Comparison of ENCODE assay signal across 24 mouse cellular contexts in the genomic region with DNA sequence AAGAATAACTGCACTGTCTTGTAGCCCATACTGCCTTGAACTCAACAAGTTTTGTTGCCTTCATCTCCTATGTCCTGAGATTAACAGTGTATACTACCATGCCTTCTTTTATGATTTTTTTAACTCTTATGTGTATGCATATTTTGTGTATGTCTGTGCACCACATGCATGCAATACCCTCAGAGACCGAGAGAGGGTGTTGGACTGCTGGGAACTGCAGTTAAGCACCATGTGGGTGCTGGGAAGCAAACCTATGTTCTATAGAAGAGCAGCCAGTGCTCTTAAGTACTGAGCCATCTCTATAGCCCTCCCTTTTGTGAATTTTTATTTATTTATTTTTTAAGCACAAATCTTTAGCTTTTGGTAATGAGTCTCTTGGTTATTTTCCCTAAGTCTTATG. TPM values are rescaled to one million over a fixed set of nuclear protein-coding genes. Genes with fewer than 3 reads are reported as not detected.
DNase-seq lines count a peak whose midpoint lies in the region; ATAC-seq and TF ChIP-seq lines count a peak whose summit lies in the region.
"Had no signal": no experiment of that assay in that cellular context is flagged by ENCODE, and none has a peak within 500 bp of the region (broad histone marks: within the 10 kb centered on the region; RNA-seq: fewer than 3 reads in every experiment).

No protein-coding gene starts in this region.

- H3K36me3 ChIP-seq in E14TG2a.4 (ENCODE audit: insufficient read depth, low read length) (peaks cover 73% of the 10 kb centered on the region), MEL (ENCODE audit: control insufficient read depth in 1 of 2, insufficient read depth in 2 of 2, low read length in 2 of 2) (peaks cover 3 to 42% of the 10 kb centered on the region in 2 experiments)

- no peak for TF ChIP-seq RAD21 in MEL (IDR thresholded peaks at IDR 0.05; ENCODE audit: low read depth, low read length)

- H3K4me3 ChIP-seq in layer of hippocampus, adult 2 months = no peak overlapping the region
- no peak overlapping the region for H3K4me3 ChIP-seq in E14TG2a.4 (replicated peaks; ENCODE audit: low read length)
- no peak overlapping the region for H3K4me3 ChIP-seq in MEL (ENCODE audit: control insufficient read depth in 1 of 2, insufficient read depth in 1 of 2, low read depth in 2 of 2, low read length in 2 of 2)
- H3K4me3 ChIP-seq: embryonic facial prominence, embryonic 12.5 days; embryonic facial prominence, embryonic 15.5 days; gastrocnemius, adult 2 months; hindbrain, embryonic 12.5 days; hindbrain, embryonic 15.5 days had no signal

- H3K27me3 ChIP-seq in E14TG2a.4 (ENCODE audit: insufficient read depth, low read length) (no peaks in the 10 kb centered on the region), MEL (ENCODE audit: control insufficient read depth in 1 of 2, insufficient read depth in 2 of 2, low read length in 2 of 2) (no peaks in the 10 kb centered on the region)
- H3K27me3 ChIP-seq: CH12.LX; embryonic facial prominence, embryonic 12.5 days; embryonic facial prominence, embryonic 15.5 days; hindbrain, embryonic 12.5 days; hindbrain, embryonic 15.5 days had no signal

- no peak for TF ChIP-seq EP300 in MEL (IDR thresholded peaks at IDR 0.05; ENCODE audit: low read depth in 1 of 2, low read length in 2 of 2)

- TF ChIP-seq CTCF in layer of hippocampus, adult 2 months (conservative IDR thresholded peaks at IDR 0.05) = peak; percentile 36; the same call in 1 of the 2 replicates
- TF ChIP-seq CTCF in E14TG2a.4 (conservative IDR thresholded peaks at IDR 0.05; ENCODE audit: low read length) = peak; percentile 64
- TF ChIP-seq CTCF in MEL (IDR thresholded peaks at IDR 0.05 in 2 of 3, conservative IDR thresholded peaks at IDR 0.05 in 1 of 3; ENCODE audit: control insufficient read depth in 1 of 3, insufficient read depth in 1 of 3, low read depth in 2 of 3, low read length in 3 of 3, poor library complexity in 1 of 3, severe bottlenecking in 1 of 3) = no peak

- TF ChIP-seq POLR2A in MEL (IDR thresholded peaks at IDR 0.05; ENCODE audit: control insufficient read depth in 1 of 2, insufficient read depth in 1 of 2, low read depth in 1 of 2, low read length in 2 of 2, poor library complexity in 1 of 2) = no peak

- ATAC-seq in frontal cortex, adult (ENCODE audit: low TSS enrichment) = no peak
- ATAC-seq: forebrain, embryonic 14.5 days; forebrain, postnatal 0 days had no signal

- H3K27ac ChIP-seq in layer of hippocampus, adult 2 months = no peak overlapping the region
- no peak overlapping the region for H3K27ac ChIP-seq in MEL (ENCODE audit: control insufficient read depth, low read depth, low read length)
- H3K27ac ChIP-seq: embryonic facial prominence, embryonic 12.5 days; embryonic facial prominence, embryonic 15.5 days; gastrocnemius, adult 2 months; hindbrain, embryonic 12.5 days; hindbrain, embryonic 15.5 days had no signal

- H3K79me2 ChIP-seq in MEL (ENCODE audit: control insufficient read depth, insufficient read depth, low read length, poor library complexity) = no peaks in the 10 kb centered on the region

- no peaks in the 10 kb centered on the region for H3K4me1 ChIP-seq in E14TG2a.4 (replicated peaks; ENCODE audit: low read depth, low read length)
- peaks cover 13 to 23% of the 10 kb centered on the region in 2 experiments for H3K4me1 ChIP-seq in MEL (ENCODE audit: control insufficient read depth in 1 of 2, insufficient read depth in 2 of 2, low read length in 2 of 2)
- H3K4me1 ChIP-seq: embryonic facial prominence, embryonic 12.5 days; embryonic facial prominence, embryonic 15.5 days; hindbrain, embryonic 12.5 days; hindbrain, embryonic 15.5 days had no signal

- no peak for DNase-seq in layer of hippocampus, adult 2 months (ENCODE audit: low spot score in 2 of 2)
- DNase-seq in layer of hippocampus, adult 9-10 months (ENCODE audit: low spot score) = no peak
- DNase-seq in MEL (ENCODE audit: low read depth, low spot score) (peak; percentile 28), ZHBTc4 (ENCODE audit: low read depth, low spot score) (peak; percentile 46)
- no peak for DNase-seq in frontal cortex, postnatal 25 days (ENCODE audit: low spot score in 2 of 2)
- DNase-seq: adrenal gland, adult 2 months; adrenal gland, postnatal 14 days; cerebellum, adult 11 months; cerebellum, adult 2 months; cerebellum, adult 9-11 months; cerebellum, postnatal 25 days; forebrain, postnatal 0 days; gastrocnemius, adult 2 months; gastrocnemius, postnatal 14 days; heart, adult 11 months had no signal

- no peak overlapping the region for H3K9ac ChIP-seq in MEL (ENCODE audit: control insufficient read depth, low read depth, low read length, poor library complexity, severe bottlenecking)
- H3K9ac ChIP-seq: embryonic facial prominence, embryonic 12.5 days; embryonic facial prominence, embryonic 15.5 days; forebrain, postnatal 0 days; hindbrain, embryonic 12.5 days; hindbrain, embryonic 15.5 days had no signal

- H3K9me3 ChIP-seq in E14TG2a.4 (ENCODE audit: low read length) (no peaks in the 10 kb centered on the region), MEL (replicated peaks; ENCODE audit: insufficient read depth, low read length) (no peaks in the 10 kb centered on the region)
- H3K9me3 ChIP-seq: embryonic facial prominence, embryonic 12.5 days; embryonic facial prominence, embryonic 15.5 days; G1E; hindbrain, embryonic 12.5 days; hindbrain, embryonic 15.5 days had no signal

TF ChIP-seq in MEL, 35 proteins besides CTCF, POLR2A, EP300 and RAD21:
- TF ChIP-seq ETS1 (IDR thresholded peaks at IDR 0.05; ENCODE audit: low read depth, low read length) (no peak), POLR2AphosphoS2 (IDR thresholded peaks at IDR 0.05; ENCODE audit: low read length) (no peak), BHLHE40 (IDR thresholded peaks at IDR 0.05; ENCODE audit: borderline replicate concordance, low read depth, low read length) (no peak)

RNA-seq across cellular contexts. Expression of gene Adsl, which starts 34.5 kb away (rescaled TPM):
- 10 to 100 TPM; 24.2 to 28.0 TPM for total RNA-seq in layer of hippocampus, adult 2 months (2021)
- 290 and 320 TPM in 2 replicates for total RNA-seq in MEL (2012; rRNA removed)
- 100 to 1,000 TPM; 304 to 365 TPM for polyA plus RNA-seq in MEL (2012; ENCODE audit: insufficient read depth in 1 of 2, insufficient read length in 2 of 2, low read depth in 1 of 2, low replicate concordance in 2 of 2, missing spikeins in 1 of 2)

Comparison
In these comparisons a context has a peak if more than half of its experiments do, and no peak if none do; other contexts are left out.
1. DNase-seq: peak in MEL (single experiment) and ZHBTc4 (single experiment); none in layer of hippocampus, adult 2 months (0 of 2), layer of hippocampus, adult 9-10 months (single experiment) and frontal cortex, postnatal 25 days (0 of 2).
2. CTCF ChIP-seq: peak in layer of hippocampus, adult 2 months (single experiment) and E14TG2a.4 (single experiment); none in MEL (0 of 3).
3. RNA of gene Adsl, which starts 34.5 kb away (total RNA-seq): 290 to 320 TPM in MEL; 24.2 to 28.0 TPM in layer of hippocampus, adult 2 months; every median in the first group is over 10 times any median in the second.